Mouse (Mus musculus) left cerebral cortex, adult 2 months (tissue): ENCODE results near the gene Gm10338. TPM values are rescaled to one million over a fixed set of nuclear protein-coding genes. Genes with fewer than 3 reads are reported as not detected.
"Not testable (repeated sequence)": the region's sequence is repeated elsewhere in the genome, so short reads cannot be mapped to it uniquely, and the experiment has no call there.

Experiments
- DNase-seq, 2 experiments: peaks; one replicate each; pipeline ENCODE4 v3.0.0; 2021 to 2022; ENCODE audit warnings: low spot score in 2 of 2, mixed read lengths in 1 of 2; ENCODE audit errors: extremely low spot score in 1 of 2
- H3K27ac ChIP-seq: fragments of 200-600 bp; 2 replicates; pipeline ENCODE4 v1.8.1; 2022
- H3K4me3 ChIP-seq: fragments of 200-600 bp; 2 replicates; pipeline ENCODE4 v1.8.1; 2022
- CTCF ChIP-seq: fragments of 200-600 bp; IDR thresholded peaks from 2 replicates; pipeline ENCODE4 v1.8.1; 2022; ENCODE audit warnings: antibody characterized with exemption, mild to moderate bottlenecking, moderate library complexity
- intact Hi-C: fragments of 180-260 bp; cut with DNase I; formaldehyde crosslinking; loops from one replicate; pipeline ENCODE4 v1.15.1; 2025
- long read RNA-seq, 2 experiments: library from polyadenylated mRNA; stranded (forward); transcript quantifications; one replicate each; pipeline ENCODE4 v2.0.0; 2021; ENCODE audit warnings: borderline mapping rate in 2 of 2
- total RNA-seq, 2 experiments: library from RNA; stranded (reverse); gene quantifications; 2 replicates each; pipeline ENCODE4 v1.2.3; 2021

Gm10338 gene
- not detected for total RNA-seq
- long read RNA-seq, experiment 1: 0 reads
- long read RNA-seq, experiment 2: 0 reads

- intact Hi-C loops, H3K4me3 ChIP-seq, H3K27ac ChIP-seq, DNase-seq: not testable (repeated sequence)
These were observed at the start of gene Gm10338 for GRCm38 (mm10) chr14:7595492-7595891. TSS of gene Gm10338 (minus strand) at chr14:7595592.

DNA sequence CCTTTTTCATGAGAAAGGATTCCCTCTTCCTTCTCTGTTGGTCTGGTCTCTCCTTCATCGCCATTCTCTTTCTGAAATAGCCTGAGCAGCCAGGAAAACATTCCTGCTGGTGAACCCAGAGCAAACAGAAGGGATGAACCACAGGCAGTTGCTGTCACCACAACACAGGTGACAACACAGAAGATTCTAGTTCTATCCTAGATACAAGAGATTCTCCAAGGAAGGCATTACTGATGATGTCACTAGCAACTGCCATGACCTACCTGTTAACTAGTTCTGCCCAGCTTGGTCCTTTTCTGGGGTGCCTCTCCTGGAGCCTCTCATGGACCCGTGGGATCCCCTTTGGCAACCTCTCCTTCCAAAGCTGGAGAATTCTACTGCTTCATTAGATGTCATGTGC lies 48.5 kb upstream of the Gm10338 start, which contains the start of gene Gm10128:
Gm10128 (minus strand) TSS at position 101 of the 400 bp plus-strand sequence.
- H3K4me3 ChIP-seq, DNase-seq, H3K27ac ChIP-seq, intact Hi-C loops: not testable (repeated sequence)

GRCm38 (mm10) chr14:7568382-7568781 lies 27.0 kb downstream of the Gm10338 start, which contains the start of gene Gm3558:
TSS of gene Gm3558 (minus strand) at chr14:7568566.
- peak within 1 kb of the TSS; percentile 42 for H3K4me3 ChIP-seq
- H3K27ac ChIP-seq, intact Hi-C loops: not testable (repeated sequence)
- peak in 1 of 2 experiments; percentile 7 for DNase-seq

- H3K4me3 ChIP-seq: peak overlapping the region; percentile 42
- peak; percentile 5 to 8 for DNase-seq
- intact Hi-C loops, H3K27ac ChIP-seq: not testable (repeated sequence)
These were observed 27.5 kb downstream of the Gm10338 start for GRCm38 (mm10) chr14:7567890-7568289.

- H3K4me3 ChIP-seq, intact Hi-C loops, H3K27ac ChIP-seq: not testable (repeated sequence)
- peak; percentile 27 for TF ChIP-seq CTCF
- DNase-seq: peak; percentile 8 to 14
These were observed 28.1 kb downstream of the Gm10338 start for GRCm38 (mm10) chr14:7567266-7567665.

Other genes starting within 250 kb of the Gm10338 start
- gene Gm8374, start 230.5 kb downstream of the Gm10338 start, total RNA-seq: not detected
- gene Gm3755, start 144.7 kb downstream of the Gm10338 start, total RNA-seq: not detected
- under 1 TPM in 1 of 2 experiments, not detected in 1; 0.57 TPM for gene Gm3752, start 111.8 kb downstream of the Gm10338 start, total RNA-seq
- gene Gm3558, start 27.0 kb downstream of the Gm10338 start, total RNA-seq: 1 to 10 TPM; 5.2 TPM
- gene Gm10128, start 48.4 kb upstream of the Gm10338 start, total RNA-seq: not detected
- not detected for gene Gm26661, start 196.0 kb upstream of the Gm10338 start, total RNA-seq
- gene Flnb, start 222.4 kb upstream of the Gm10338 start, total RNA-seq: 10 to 100 TPM; 66.0 to 68.6 TPM